Mouse (Mus musculus): ENCODE results near the gene Tctn1. TPM values are rescaled to one million over a fixed set of nuclear protein-coding genes. Genes with fewer than 3 reads are reported as not detected.

Gene Tctn1
- total RNA-seq, 2 experiments from 2014 or later, result 11.8 to 12.3 TPM

- no peak for DNase-seq (ENCODE audit: extremely low spot score in 1 of 2, low spot score in 1 of 2)
These were observed 15.0 kb downstream of the Tctn1 start for GRCm38 (mm10) chr5:122249281-122249680.

- DNase-seq (ENCODE audit: extremely low spot score in 1 of 2, low spot score in 1 of 2), result no peak
These were observed 16.3 kb downstream of the Tctn1 start for GRCm38 (mm10) chr5:122247934-122248333.

GRCm38 (mm10) chr5:122247529-122247928 is 16.7 kb downstream of the Tctn1 start:
- no peak for DNase-seq (ENCODE audit: extremely low spot score in 1 of 2, low spot score in 1 of 2)

GRCm38 (mm10) chr5:122246547-122247167 is 17.6 kb downstream of the Tctn1 start:
- DNase-seq (ENCODE audit: extremely low spot score in 1 of 2, low spot score in 1 of 2), result no peak

- no peak for DNase-seq (ENCODE audit: extremely low spot score in 1 of 2, low spot score in 1 of 2)
These were observed 19.1 kb downstream of the Tctn1 start for GRCm38 (mm10) chr5:122245186-122245585.

- DNase-seq (ENCODE audit: extremely low spot score in 1 of 2, low spot score in 1 of 2), result no peak
These were observed 20.3 kb downstream of the Tctn1 start for GRCm38 (mm10) chr5:122243781-122244523.

GRCm38 (mm10) chr5:122242521-122243123 is 21.6 kb downstream of the Tctn1 start:
- DNase-seq (ENCODE audit: extremely low spot score in 1 of 2, low spot score in 1 of 2), result no peak

GRCm38 (mm10) chr5:122240989-122241388 is 23.3 kb downstream of the Tctn1 start:
- no peak for DNase-seq (ENCODE audit: extremely low spot score in 1 of 2, low spot score in 1 of 2)

- DNase-seq (ENCODE audit: extremely low spot score in 1 of 2, low spot score in 1 of 2), result no peak
These were observed 23.7 kb downstream of the Tctn1 start for GRCm38 (mm10) chr5:122240521-122240920.

GRCm38 (mm10) chr5:122239618-122240017 is 24.6 kb downstream of the Tctn1 start:
- DNase-seq (ENCODE audit: extremely low spot score in 1 of 2, low spot score in 1 of 2), result no peak

- DNase-seq (ENCODE audit: extremely low spot score in 1 of 2, low spot score in 1 of 2), result no peak
These were observed 27.1 kb downstream of the Tctn1 start for GRCm38 (mm10) chr5:122237200-122237599.

GRCm38 (mm10) chr5:122235196-122235836 is 28.9 kb downstream of the Tctn1 start:
- no peak for DNase-seq (ENCODE audit: extremely low spot score in 1 of 2, low spot score in 1 of 2)

- no peak for DNase-seq (ENCODE audit: extremely low spot score in 1 of 2, low spot score in 1 of 2)
These were observed 29.7 kb downstream of the Tctn1 start for GRCm38 (mm10) chr5:122234319-122235195.

GRCm38 (mm10) chr5:122233695-122234094 is 30.6 kb downstream of the Tctn1 start:
- DNase-seq (ENCODE audit: extremely low spot score in 1 of 2, low spot score in 1 of 2), result no peak

- DNase-seq (ENCODE audit: extremely low spot score in 1 of 2, low spot score in 1 of 2), result no peak
These were observed 31.1 kb downstream of the Tctn1 start for GRCm38 (mm10) chr5:122233077-122233581.

- DNase-seq (ENCODE audit: extremely low spot score in 1 of 2, low spot score in 1 of 2), result no peak
These were observed 32.3 kb downstream of the Tctn1 start for GRCm38 (mm10) chr5:122232004-122232403.

- no peak for DNase-seq (ENCODE audit: extremely low spot score in 1 of 2, low spot score in 1 of 2)
These were observed 32.8 kb downstream of the Tctn1 start for GRCm38 (mm10) chr5:122231431-122231830.

GRCm38 (mm10) chr5:122230816-122231215 is 33.4 kb downstream of the Tctn1 start:
- no peak for DNase-seq (ENCODE audit: extremely low spot score in 1 of 2, low spot score in 1 of 2)

- DNase-seq (ENCODE audit: extremely low spot score in 1 of 2, low spot score in 1 of 2), result no peak
These were observed 35.5 kb downstream of the Tctn1 start for GRCm38 (mm10) chr5:122228772-122229171.

GRCm38 (mm10) chr5:122228271-122228765 is 35.9 kb downstream of the Tctn1 start:
- no peak for DNase-seq (ENCODE audit: extremely low spot score in 1 of 2, low spot score in 1 of 2)
